Mouse (Mus musculus): ENCODE data around the gene Rabgef1. TPM values are rescaled to one million over a fixed set of nuclear protein-coding genes. Genes with fewer than 3 reads are reported as not detected.

Rabgef1 gene
- total RNA-seq, 1 experiment: 17.0 TPM

DNA sequence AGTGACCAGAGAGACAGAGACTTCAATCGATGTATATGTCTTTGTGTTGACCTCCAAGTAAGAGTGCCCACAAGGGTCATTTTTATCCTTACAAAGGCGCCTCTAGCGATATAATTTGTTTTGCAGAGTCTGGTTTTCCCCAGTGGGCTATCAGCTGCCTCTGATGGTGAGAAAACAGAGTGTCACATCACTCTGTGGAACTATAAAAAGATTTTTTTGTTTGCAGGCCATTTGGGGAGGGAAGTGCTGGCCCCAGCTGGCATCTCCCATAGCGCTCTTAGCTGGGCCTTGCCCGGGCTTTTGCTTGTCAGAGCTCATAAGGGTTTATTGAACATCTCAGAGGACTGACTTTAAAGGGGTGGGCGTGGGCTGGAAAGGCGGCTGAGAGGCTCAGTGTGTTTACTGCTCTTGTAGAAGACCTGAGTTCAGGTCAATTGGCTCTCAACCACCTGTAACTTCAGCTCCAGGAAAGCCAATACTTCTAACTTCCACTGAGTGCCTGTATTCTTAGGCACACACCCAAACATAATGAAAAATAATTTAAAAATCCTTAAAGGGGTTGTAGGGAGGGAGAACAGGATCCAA is 21.8 kb upstream of the Rabgef1 start:
- Histone ChIP-seq H3K4me1 (ENCODE audit: control insufficient read depth in 2 of 2, insufficient read depth in 2 of 2, low read length in 2 of 2, poor library complexity in 1 of 2) (no peaks in the 10 kb centered on the region; a peak in 1 of 4 replicates), H3K27ac (ENCODE audit: insufficient read depth, low read depth, low read length, poor library complexity, severe bottlenecking) (no peak overlapping the region), H3K9me3 (ENCODE audit: control insufficient read depth, insufficient read depth, low read depth, low read length) (no peaks in the 10 kb centered on the region), H3K4me3 (ENCODE audit: insufficient read depth in 1 of 2, low read depth in 1 of 2, low read length in 2 of 2, poor library complexity in 1 of 2, severe bottlenecking in 1 of 2) (no peak overlapping the region), H3K9ac (ENCODE audit: insufficient read depth, low read depth, low read length, poor library complexity, severe bottlenecking) (no peak overlapping the region), H3K36me3 (ENCODE audit: control insufficient read depth, insufficient read depth, low read length, poor library complexity, severe bottlenecking) (no peaks in the 10 kb centered on the region)
- no peak for TF ChIP-seq ZNF384 (IDR thresholded peaks at IDR 0.05; ENCODE audit: low read depth, low read length)
- TF ChIP-seq CHD2 (IDR thresholded peaks at IDR 0.05; ENCODE audit: low read depth, low read length): no peak
- no peak for TF ChIP-seq ZC3H11A (IDR thresholded peaks at IDR 0.05; ENCODE audit: borderline replicate concordance, low read depth, low read length)
- TF ChIP-seq MAFK (IDR thresholded peaks at IDR 0.05; ENCODE audit: insufficient read depth, low read depth, low read length): no peak
- TF ChIP-seq HCFC1 (IDR thresholded peaks at IDR 0.05; ENCODE audit: borderline replicate concordance, insufficient read depth, low read length): no peak
- DNase-seq (ENCODE audit: low read depth, low spot score): no peak
- in situ Hi-C loops (cut with MboI; ENCODE audit: low sequenced_read_pairs in 2 of 2, unreplicated experiment in 2 of 2): no loop called here

DNA sequence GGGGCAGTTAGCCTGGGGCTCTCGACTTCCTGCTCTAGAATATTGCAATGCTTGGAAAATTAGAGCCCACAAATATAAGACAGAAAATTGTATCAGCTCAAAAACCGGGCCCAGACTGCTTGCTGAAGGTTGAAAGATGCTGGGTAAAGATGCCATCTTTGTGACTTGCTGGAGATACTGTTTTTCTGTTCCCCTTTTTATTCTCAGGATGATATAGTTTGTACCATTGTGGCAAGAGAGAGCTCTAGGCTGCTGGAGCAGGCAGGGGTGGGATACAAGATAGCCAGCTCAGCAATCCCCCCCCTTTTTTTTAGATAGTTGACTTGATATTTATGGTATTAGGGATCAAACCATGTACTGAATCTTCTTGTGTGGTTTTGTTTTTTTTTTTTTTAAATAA is 17.3 kb upstream of the Rabgef1 start:
- no peaks in the 10 kb centered on the region for H3K36me3 ChIP-seq (ENCODE audit: control insufficient read depth, insufficient read depth, low read length, poor library complexity, severe bottlenecking)
- TF ChIP-seq MAFK (IDR thresholded peaks at IDR 0.05; ENCODE audit: insufficient read depth, low read depth, low read length) (no peak), ZC3H11A (IDR thresholded peaks at IDR 0.05; ENCODE audit: borderline replicate concordance, low read depth, low read length) (no peak), ZNF384 (IDR thresholded peaks at IDR 0.05; ENCODE audit: low read depth, low read length) (no peak), HCFC1 (IDR thresholded peaks at IDR 0.05; ENCODE audit: borderline replicate concordance, insufficient read depth, low read length) (no peak), CHD2 (IDR thresholded peaks at IDR 0.05; ENCODE audit: low read depth, low read length) (no peak)
- no peak overlapping the region for H3K4me3 ChIP-seq (ENCODE audit: insufficient read depth in 1 of 2, low read depth in 1 of 2, low read length in 2 of 2, poor library complexity in 1 of 2, severe bottlenecking in 1 of 2)
- H3K4me1 ChIP-seq (ENCODE audit: control insufficient read depth in 2 of 2, insufficient read depth in 2 of 2, low read length in 2 of 2, poor library complexity in 1 of 2): no peaks in the 10 kb centered on the region; a peak in 1 of 4 replicates
- H3K9ac ChIP-seq (ENCODE audit: insufficient read depth, low read depth, low read length, poor library complexity, severe bottlenecking): no peak overlapping the region
- H3K27ac ChIP-seq (ENCODE audit: insufficient read depth, low read depth, low read length, poor library complexity, severe bottlenecking): no peak overlapping the region
- DNase-seq (ENCODE audit: low read depth, low spot score): no peak
- in situ Hi-C loops (cut with MboI; ENCODE audit: low sequenced_read_pairs in 2 of 2, unreplicated experiment in 2 of 2): no loop called here
- no peaks in the 10 kb centered on the region for H3K9me3 ChIP-seq (ENCODE audit: control insufficient read depth, insufficient read depth, low read depth, low read length)

DNA sequence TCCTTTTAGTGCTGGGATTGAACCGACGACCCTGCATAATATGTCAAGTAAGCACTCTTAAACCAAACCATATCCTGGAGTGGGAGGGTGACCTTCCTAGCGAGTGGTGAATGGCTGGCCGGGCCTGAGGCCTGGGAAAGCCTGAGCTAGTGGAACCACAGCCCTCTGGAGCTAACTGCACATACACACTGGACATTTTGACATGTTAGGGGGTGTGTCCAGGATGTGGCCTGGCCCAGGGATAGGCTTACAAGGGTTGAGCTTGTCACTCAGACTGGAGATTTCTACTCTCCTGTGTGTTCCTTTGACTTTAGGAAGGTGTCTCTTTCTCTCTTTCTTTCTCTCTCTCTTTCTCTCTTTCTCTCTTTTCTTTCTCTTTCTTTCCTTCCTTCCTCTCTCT is 13.1 kb upstream of the Rabgef1 start:
- no peaks in the 10 kb centered on the region for H3K9me3 ChIP-seq (ENCODE audit: control insufficient read depth, insufficient read depth, low read depth, low read length)
- no peak overlapping the region for H3K27ac ChIP-seq (ENCODE audit: insufficient read depth, low read depth, low read length, poor library complexity, severe bottlenecking)
- no peaks in the 10 kb centered on the region for H3K4me1 ChIP-seq (ENCODE audit: control insufficient read depth in 2 of 2, insufficient read depth in 2 of 2, low read length in 2 of 2, poor library complexity in 1 of 2)
- H3K9ac ChIP-seq (ENCODE audit: insufficient read depth, low read depth, low read length, poor library complexity, severe bottlenecking): no peak overlapping the region
- in situ Hi-C loops (cut with MboI; ENCODE audit: low sequenced_read_pairs in 2 of 2, unreplicated experiment in 2 of 2): no loop called here
- TF ChIP-seq MAFK (IDR thresholded peaks at IDR 0.05; ENCODE audit: insufficient read depth, low read depth, low read length): no peak
- no peak for TF ChIP-seq CHD2 (IDR thresholded peaks at IDR 0.05; ENCODE audit: low read depth, low read length)
- TF ChIP-seq ZNF384 (IDR thresholded peaks at IDR 0.05; ENCODE audit: low read depth, low read length): no peak
- TF ChIP-seq HCFC1 (IDR thresholded peaks at IDR 0.05; ENCODE audit: borderline replicate concordance, insufficient read depth, low read length): no peak
- no peak for TF ChIP-seq ZC3H11A (IDR thresholded peaks at IDR 0.05; ENCODE audit: borderline replicate concordance, low read depth, low read length)
- no peaks in the 10 kb centered on the region for H3K36me3 ChIP-seq (ENCODE audit: control insufficient read depth, insufficient read depth, low read length, poor library complexity, severe bottlenecking)
- no peak overlapping the region for H3K4me3 ChIP-seq (ENCODE audit: insufficient read depth in 1 of 2, low read depth in 1 of 2, low read length in 2 of 2, poor library complexity in 1 of 2, severe bottlenecking in 1 of 2)
- DNase-seq (ENCODE audit: low read depth, low spot score): no peak

DNA sequence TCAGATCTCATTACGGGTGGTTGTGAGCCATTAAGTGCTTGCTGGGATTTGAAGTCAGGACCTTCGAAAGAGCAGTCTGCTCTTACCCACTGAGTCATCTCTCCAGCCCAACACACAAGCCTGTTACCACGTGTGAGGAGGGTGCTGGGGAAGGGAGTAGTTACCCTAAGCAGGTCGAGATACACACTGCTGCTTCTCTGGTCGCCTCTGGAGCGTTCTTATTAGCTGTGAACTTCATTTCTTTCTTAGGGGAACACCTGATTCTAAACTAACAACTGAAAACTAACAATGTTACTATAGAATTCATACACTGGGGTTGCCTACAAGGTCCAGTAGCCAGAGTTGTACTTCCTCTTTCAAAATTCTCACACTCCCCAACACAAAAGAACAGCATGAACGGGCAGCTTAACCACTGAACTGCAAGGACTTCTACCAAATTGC is 11.8 kb upstream of the Rabgef1 start:
- in situ Hi-C loops (cut with MboI; ENCODE audit: low sequenced_read_pairs in 2 of 2, unreplicated experiment in 2 of 2): no loop called here
- no peak for TF ChIP-seq HCFC1 (IDR thresholded peaks at IDR 0.05; ENCODE audit: borderline replicate concordance, insufficient read depth, low read length)
- no peak for TF ChIP-seq ZC3H11A (IDR thresholded peaks at IDR 0.05; ENCODE audit: borderline replicate concordance, low read depth, low read length)
- TF ChIP-seq ZNF384 (IDR thresholded peaks at IDR 0.05; ENCODE audit: low read depth, low read length): no peak
- no peak for TF ChIP-seq CHD2 (IDR thresholded peaks at IDR 0.05; ENCODE audit: low read depth, low read length)
- TF ChIP-seq MAFK (IDR thresholded peaks at IDR 0.05; ENCODE audit: insufficient read depth, low read depth, low read length): no peak

More for the DNA sequence above, 11.8 kb upstream of the Rabgef1 start:
- H3K4me3 ChIP-seq (ENCODE audit: insufficient read depth in 1 of 2, low read depth in 1 of 2, low read length in 2 of 2, poor library complexity in 1 of 2, severe bottlenecking in 1 of 2): no peak overlapping the region
- no peaks in the 10 kb centered on the region for H3K36me3 ChIP-seq (ENCODE audit: control insufficient read depth, insufficient read depth, low read length, poor library complexity, severe bottlenecking)
- no peak for DNase-seq (ENCODE audit: low read depth, low spot score)
- H3K9me3 ChIP-seq (ENCODE audit: control insufficient read depth, insufficient read depth, low read depth, low read length): no peaks in the 10 kb centered on the region
- H3K9ac ChIP-seq (ENCODE audit: insufficient read depth, low read depth, low read length, poor library complexity, severe bottlenecking): no peak overlapping the region
- no peak overlapping the region for H3K27ac ChIP-seq (ENCODE audit: insufficient read depth, low read depth, low read length, poor library complexity, severe bottlenecking)
- H3K4me1 ChIP-seq (ENCODE audit: control insufficient read depth in 2 of 2, insufficient read depth in 2 of 2, low read length in 2 of 2, poor library complexity in 1 of 2): no peaks in the 10 kb centered on the region
